Mouse (Mus musculus): ENCODE results near the gene Actl6b.

DNA sequence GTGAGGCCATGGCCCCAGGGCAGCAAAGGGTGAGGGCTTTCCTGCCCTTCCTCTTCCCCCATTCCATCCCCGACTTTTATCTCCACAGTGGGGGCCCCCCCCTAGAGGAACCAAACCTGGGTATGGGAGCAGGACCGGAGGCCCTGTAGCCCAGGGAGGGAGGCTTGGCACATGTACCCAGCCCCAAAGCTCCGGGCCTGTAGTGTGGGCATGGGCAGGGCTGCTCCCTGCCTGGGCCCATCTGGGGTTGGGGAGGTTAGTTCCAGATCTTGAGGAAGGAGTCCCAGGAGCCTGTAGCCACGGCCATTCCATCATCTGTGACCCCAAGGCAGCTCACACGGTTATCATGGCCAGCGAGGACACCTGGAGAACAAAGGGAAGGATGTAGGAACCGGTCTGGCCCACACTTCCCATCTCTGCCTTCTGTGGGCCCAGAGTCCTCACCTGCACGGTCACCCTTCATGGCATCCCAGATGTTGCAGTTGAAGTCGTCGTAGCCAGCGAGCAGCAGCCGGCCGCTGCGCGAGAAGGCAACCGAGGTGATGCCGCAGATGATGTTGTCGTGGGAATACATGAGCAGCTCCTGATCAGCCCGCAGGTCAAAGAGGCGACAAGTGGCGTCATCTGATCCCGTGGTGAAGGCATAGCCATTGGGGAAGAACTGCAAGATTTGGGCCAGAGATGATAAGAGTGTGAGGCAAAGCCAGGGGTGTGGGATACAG, 24.9 kb upstream of the Actl6b start:
- TF ChIP-seq CTCF (IDR thresholded peaks at IDR 0.05; ENCODE audit: control insufficient read depth, insufficient read depth, insufficient read length): no peak
- TF ChIP-seq USF1 (IDR thresholded peaks at IDR 0.05; ENCODE audit: low read depth): no peak
- TF ChIP-seq CEBPB (IDR thresholded peaks at IDR 0.05; ENCODE audit: low read depth): no peak
- no peak for TF ChIP-seq MYOD1 (IDR thresholded peaks at IDR 0.05; ENCODE audit: control insufficient read depth, insufficient read length, low read depth)
- no peak for TF ChIP-seq MAX (IDR thresholded peaks at IDR 0.05)
- no peak for TF ChIP-seq FOSL1 (IDR thresholded peaks at IDR 0.05; ENCODE audit: insufficient read depth, low read length, poor library complexity, severe bottlenecking)

All from C2C12 (cell line).